Mouse (Mus musculus) layer of hippocampus, adult 18-20 months (tissue): ENCODE results near the gene Nr4a3. TPM values are rescaled to one million over a fixed set of nuclear protein-coding genes. Genes with fewer than 3 reads are reported as not detected.
A peak's percentile ranks its signal among the peaks of the same experiment; 100 is the strongest.

Experiments
- DNase-seq, 2 experiments: peaks; one replicate each; pipeline ENCODE4 v3.0.0; 2022; ENCODE audit warnings: low spot score in 2 of 2
- total RNA-seq, 2 experiments: library from RNA; stranded (reverse); gene quantifications; 2 replicates each; pipeline ENCODE4 v1.2.3; 2021

The Nr4a3 gene
- total RNA-seq, 2 experiments from 2014 or later = 61.0 to 87.4 TPM

- no peak for DNase-seq
Measured at GRCm38 (mm10) chr4:48050020-48050419, 5.1 kb downstream of the Nr4a3 start.

- no peak for DNase-seq
Measured at GRCm38 (mm10) chr4:48050442-48050841, 5.5 kb downstream of the Nr4a3 start.

GRCm38 (mm10) chr4:48051086-48051673 lies 6.2 kb downstream of the Nr4a3 start:
- DNase-seq = no peak

GRCm38 (mm10) chr4:48051674-48052121 lies 6.7 kb downstream of the Nr4a3 start:
- no peak for DNase-seq

- no peak for DNase-seq
Measured at GRCm38 (mm10) chr4:48061716-48062115, 16.8 kb downstream of the Nr4a3 start.

DNA sequence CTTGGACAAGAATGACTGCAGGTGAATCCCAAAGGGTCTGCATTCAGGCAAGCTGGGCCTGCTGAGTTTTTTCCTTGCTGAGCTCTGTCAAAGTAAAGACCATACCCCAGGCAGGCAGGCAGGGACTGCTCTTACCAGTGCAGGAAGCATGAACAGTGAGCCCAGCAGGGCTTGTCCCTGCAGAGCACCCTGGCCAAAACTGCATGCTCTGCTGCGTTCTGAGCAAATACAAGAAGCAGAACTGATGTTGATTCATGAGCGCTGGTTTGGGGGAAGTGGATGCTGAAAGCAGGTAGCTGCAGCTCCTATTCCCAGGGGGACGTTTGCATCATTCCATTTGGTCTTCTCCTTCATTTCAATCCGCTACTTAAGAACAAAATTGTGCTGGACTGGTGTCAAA lies 19.4 kb downstream of the Nr4a3 start:
- DNase-seq = no peak

GRCm38 (mm10) chr4:48066676-48067075 lies 21.7 kb downstream of the Nr4a3 start:
- DNase-seq = peak in 1 of 2 experiments; percentile 60

DNA sequence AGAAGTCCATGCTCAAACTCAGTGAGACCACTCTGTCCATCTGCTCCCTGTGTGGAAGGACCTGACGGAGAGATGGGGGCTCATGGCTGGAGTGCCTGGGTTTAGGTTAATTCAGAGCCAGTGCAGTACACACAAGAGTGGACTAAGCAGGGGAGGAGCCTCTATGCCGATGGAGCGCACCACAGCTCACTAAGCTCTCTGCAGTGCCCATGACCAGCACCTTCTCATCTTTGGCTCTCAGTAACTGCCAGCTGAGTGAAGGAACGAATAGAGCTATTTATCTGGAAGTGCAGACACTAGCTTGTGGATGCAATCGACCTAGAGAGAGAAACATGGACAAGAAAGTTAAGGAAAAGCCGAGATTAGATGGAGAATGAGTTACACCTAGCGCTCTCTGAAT lies 24.2 kb downstream of the Nr4a3 start:
- DNase-seq = no peak

DNA sequence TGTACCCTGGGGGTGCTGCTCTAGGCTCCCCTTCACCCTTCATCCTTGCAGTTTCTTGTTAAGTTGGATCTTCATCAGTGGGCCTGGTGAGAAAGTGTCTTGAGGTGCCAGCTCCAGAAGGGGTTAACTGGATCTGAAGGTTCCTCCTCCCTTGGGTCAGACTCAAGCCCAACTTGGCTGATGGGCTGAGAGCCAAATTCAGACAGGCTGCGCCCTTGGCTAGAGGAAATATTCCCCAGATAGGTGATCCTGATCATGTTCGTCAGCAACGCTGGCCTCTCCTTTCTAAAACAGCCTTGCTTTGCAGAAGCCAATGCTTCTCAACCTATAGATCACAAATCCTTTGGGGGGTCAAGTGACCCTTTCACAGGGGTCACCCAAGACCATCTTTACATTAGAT lies 27.1 kb downstream of the Nr4a3 start:
- DNase-seq = no peak

GRCm38 (mm10) chr4:48073325-48073724 lies 28.4 kb downstream of the Nr4a3 start:
- DNase-seq = no peak

DNA sequence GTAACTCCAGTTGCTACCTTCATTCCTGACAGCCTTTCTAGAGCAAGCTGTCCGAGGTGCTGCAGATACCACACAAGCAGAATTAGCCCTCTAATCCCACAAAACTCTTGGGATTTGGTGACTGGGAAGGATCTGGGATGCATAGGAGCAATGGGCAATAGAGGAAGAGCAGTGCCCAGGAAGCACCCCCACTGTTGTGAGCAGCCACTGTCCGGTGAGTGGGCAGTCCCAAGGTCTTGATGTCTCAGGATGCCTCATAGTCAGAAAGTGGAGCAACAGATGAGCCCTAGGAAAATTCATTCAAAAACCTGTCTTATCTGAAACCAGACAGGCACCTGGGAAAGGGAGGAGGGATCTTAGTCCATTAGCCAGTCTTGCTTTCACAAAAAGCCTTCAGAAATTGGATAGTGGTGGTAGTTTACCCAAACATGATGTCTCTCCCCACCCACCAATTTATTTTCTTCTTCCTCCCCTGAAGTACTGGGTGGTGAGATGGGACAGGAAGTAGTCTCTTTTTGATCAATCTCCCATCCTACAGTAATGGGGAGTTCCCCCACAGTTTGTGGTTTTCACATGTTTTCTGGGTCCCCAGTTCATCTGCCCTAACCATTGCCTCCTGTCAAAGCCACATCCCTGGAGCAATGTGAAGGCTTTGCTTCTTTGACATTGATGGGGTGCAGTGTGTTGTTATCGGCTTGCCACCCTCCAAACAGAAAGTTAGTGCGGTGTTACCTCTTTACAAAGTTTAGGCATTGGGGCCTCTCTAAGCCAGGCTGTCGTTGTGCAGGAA lies 29.7 kb downstream of the Nr4a3 start:
- DNase-seq = no peak

GRCm38 (mm10) chr4:48076693-48077471 lies 31.9 kb downstream of the Nr4a3 start:
- no peak for DNase-seq

DNA sequence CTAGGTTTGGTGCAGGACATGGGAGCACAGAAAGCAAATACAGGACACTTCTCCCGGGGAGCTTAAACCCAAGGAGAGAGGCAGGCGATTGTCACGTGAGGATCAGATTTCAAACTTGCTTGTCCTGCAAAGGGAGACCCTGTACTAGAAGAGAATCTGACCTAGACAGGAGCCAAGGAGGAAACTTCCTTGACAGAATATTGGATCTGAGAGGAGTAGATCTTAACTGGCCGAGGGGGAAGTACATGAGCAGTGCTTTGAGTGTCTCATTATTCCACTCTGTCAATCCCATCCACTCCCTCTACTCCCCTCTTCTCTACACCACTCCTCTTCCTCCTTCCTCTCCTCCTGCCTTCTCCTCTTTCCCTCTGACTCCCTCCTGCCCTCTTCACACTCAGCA lies 33.3 kb downstream of the Nr4a3 start:
- DNase-seq = no peak

DNA sequence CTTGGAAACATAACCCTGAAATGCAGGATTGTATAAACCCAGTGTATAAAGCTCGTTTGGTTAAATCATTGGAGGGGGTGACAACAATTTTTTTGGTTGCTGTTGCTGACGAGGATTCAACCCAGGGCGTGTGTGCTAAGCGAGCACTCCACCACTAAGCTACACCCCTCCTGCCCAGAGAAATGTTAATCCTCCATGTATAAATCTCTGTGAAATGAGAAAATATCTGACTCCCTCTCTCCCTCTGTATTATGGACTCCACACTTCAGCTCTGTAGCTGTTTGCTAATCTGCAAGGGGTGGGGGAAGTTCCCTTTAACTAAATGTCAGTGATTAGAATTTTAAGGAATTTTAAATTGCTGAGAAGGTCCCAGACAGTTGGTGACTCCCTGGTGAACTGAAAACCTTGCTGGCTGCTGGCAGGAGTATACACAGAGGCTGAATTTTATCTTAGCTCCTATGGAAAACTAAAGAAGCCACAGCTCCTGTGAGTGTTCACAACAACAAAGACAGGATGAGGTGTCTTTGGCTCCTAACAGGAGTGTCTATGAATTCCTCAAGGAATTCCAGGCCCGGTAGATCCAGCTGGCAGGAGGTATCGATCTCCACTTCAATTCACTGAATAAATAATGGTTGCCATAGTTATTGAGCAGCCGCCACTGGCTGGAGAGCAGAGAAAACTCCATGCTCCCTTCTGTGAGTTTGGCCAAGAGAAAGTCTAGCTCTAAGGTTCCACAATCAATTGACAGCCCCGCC lies 34.5 kb downstream of the Nr4a3 start:
- DNase-seq = no peak

GRCm38 (mm10) chr4:48083452-48083851 lies 38.5 kb downstream of the Nr4a3 start:
- no peak for DNase-seq

- no peak for DNase-seq
Measured at GRCm38 (mm10) chr4:48086609-48087008, 41.7 kb downstream of the Nr4a3 start.

DNA sequence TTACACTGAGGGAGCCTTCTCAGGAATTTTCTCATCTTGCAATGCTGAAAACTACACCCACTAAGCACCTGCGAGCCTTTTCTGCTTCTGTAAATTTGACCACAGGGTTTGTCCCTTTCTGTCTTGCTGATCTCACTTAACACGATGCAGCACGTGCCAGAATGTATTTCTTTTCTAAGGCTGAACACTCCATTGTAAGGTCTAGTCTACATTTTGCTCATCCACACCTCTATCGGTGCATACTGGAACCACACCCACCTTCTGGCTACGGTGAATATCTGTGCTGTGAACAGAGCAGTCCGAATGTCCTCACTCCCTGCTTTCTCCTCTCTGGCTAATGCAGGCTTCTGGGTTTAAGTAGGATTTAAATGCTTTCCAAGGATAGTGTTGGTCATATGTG lies 42.5 kb downstream of the Nr4a3 start:
- no peak for DNase-seq

- DNase-seq = no peak
Measured at GRCm38 (mm10) chr4:48093221-48093620, 48.3 kb downstream of the Nr4a3 start.

DNA sequence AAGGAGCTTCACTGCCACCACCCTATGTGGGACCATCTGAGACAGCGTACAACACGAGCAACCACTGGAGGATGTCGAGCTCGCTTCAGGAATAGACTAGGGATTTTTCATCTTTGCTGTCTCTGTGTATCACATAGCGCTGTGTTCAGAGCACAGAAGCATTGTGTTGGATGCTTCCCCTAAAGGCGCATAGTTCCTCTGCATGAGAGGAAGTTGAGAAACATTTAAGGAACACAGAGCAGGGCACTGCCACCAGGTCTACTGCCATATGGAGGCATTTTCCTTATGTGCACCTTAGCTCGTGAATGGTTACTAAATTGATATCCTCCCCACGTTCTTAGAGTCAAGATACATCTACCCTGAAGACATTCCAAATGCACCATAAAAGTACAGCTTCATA lies 55.3 kb downstream of the Nr4a3 start:
- DNase-seq = no peak

- DNase-seq = no peak
Measured at GRCm38 (mm10) chr4:48101981-48102380, 57.0 kb downstream of the Nr4a3 start.

DNA sequence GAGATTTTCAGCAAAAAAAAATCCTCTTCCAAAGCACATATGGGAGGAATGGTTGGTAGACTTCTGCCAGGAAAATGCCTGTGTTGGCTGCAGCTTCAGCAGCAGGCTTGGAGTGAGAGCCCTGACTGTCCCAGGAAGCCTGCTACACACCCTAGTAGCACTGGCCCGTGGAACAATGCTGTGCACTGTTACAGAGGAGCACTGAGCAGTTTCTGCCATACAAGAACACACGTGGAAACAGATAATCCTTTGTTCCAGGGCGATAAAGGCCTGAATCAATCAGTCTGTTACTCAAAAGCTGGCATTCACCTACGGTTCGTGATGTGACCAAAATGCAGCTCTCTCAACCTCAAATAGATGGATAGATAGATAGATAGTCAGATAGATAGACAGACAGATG lies 60.4 kb downstream of the Nr4a3 start:
- DNase-seq = peak in 1 of 2 experiments; percentile 26
